Mouse (Mus musculus) layer of hippocampus, adult 9-11 months (tissue): ENCODE data around the gene Irf8.
"Not testable (repeated sequence)": the region's sequence is repeated elsewhere in the genome, so short reads cannot be mapped to it uniquely, and the experiment has no call there.

Source experiments
- DNase-seq: peaks from one replicate; pipeline ENCODE4 v3.0.0; 2022

Gene Irf8

GRCm38 (mm10) chr8:120724096-120724495, 12.1 kb upstream of the Irf8 start:
- not testable (repeated sequence) for DNase-seq

DNA sequence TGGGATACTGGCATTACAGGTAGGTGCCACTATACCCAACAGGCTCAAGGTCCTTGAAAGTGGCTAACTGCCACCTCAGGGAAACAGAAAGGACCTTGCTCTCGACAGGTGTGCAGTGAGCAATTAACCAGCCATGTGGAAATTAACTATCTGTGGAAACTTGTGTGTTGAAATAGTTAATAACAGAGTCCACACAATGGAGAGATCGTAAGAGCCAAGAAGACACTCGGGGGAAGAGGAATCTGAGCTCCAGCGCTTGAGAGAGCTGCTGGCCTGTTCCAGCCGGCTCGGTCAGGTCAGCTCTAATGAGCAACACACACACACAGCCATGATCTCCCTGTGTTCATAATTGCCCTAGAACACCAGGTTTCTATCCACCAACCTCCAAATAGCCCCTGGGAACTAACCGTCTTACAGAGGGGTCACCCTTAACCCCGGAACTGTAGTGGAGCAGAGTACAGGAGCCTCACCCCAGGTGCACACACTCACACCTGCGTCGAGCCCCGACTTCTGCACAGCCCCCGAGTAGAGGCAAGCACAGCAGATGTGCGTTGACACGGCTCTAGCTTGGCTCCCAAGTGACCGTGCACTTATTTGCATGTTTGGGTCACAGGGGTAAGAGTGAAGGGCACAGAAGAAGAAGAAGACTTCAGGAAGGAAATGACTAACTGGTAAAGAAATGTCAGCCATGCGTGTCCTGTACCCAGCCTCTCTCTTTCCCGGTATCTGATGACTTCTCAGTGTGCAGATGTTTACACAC, 11.2 kb upstream of the Irf8 start:
- DNase-seq, result no peak

GRCm38 (mm10) chr8:120725576-120725950, 10.6 kb upstream of the Irf8 start:
- DNase-seq, result no peak

- no peak for DNase-seq
Measured at GRCm38 (mm10) chr8:120726051-120726450, 10.1 kb upstream of the Irf8 start.

DNA sequence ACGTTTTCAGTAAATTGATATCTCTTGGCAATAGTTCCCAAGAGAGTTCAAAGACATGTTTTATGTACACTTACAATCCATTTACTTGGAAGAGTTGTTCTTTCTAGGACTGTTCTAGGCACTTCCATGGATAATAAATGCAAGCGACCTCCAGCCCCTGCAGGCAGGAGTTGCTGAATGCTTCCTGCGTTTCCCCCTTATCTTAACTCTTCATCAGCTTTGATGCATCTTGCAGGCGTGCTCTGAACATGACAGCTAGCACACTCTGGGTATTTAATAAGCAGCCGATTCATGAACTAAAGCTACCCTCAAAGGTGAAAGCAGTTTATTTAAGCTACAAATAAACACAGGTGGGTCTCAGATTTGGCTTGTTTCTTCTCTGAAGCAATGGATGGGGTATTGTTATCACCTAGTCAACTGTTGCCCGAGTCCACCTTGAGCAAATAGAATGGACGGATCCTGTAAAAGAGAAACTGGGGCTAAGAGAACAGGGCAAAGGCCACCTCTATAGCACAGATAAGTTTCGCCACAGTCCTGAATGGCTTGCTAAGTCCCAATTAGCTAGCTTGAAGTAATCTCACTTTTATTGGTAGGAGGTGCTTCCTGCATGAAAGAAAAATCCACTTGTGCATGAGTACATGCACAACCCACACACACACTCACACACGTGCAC, 7.5 kb upstream of the Irf8 start:
- DNase-seq, result no peak

GRCm38 (mm10) chr8:120731582-120731981, 4.6 kb upstream of the Irf8 start:
- no peak for DNase-seq

GRCm38 (mm10) chr8:120732068-120732467, 4.1 kb upstream of the Irf8 start:
- no peak for DNase-seq

DNA sequence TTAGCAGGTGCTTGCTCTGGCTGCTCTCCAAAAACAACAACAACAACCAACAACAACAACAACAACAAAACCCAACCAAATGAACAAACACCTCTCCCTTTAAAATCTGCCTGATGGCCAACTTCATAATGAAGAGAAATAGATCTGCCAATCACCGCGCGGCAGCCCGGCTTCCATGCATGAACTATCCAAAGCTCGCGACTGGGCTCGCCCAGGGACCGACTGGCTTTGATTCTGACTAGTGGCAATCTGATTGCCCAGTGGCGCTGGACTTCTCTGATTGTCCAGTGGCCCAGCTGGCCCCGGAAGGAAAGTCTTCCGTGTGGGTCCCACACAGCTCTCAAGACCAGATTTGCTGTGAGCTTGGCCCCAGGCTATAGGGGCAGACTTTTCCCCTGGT, 328 bp downstream of the Irf8 start:
- no peak for DNase-seq

DNA sequence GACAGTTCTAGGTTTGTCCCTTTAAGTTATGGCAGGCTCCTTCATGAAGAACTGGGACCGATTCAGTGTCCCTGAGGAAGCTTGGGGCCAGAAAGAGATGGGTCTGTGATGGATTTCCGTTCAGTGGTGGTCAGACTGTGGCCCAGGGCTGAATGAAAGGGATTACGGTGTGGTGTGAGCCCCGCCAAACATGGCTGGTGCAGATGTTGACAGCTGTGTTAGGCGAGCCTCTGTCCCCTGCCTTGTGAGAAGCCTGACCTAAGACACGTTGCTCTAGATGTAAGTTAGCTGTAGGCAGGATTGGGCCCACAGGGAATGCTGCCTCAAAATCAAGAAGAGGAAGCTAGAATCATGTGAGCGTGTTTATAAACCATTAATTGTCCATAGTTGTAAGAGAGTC, 1.0 kb downstream of the Irf8 start:
- DNase-seq, result no peak

DNA sequence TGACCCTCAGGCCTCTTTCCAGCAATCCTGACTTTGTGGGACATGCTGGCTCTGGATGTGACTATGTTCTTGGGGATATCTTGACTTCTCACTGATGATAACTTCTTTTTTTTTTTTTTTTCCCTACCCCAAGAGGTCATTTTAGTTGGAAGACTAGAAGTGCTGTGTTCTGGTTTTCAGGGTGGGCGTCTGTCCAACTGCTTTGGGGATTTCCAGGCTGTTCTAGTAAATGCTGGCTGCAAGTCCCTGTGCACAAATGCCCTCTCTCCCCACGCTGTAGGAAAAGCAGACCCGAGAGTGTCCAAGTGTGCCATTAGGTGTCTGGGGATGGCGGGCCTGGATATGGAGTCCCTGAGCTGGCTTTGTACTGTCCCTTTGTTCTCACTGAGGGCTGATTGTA, 2.6 kb downstream of the Irf8 start:
- no peak for DNase-seq

GRCm38 (mm10) chr8:120739526-120739925, 3.4 kb downstream of the Irf8 start:
- no peak for DNase-seq

- DNase-seq, result no peak
Measured at GRCm38 (mm10) chr8:120740579-120740978, 4.4 kb downstream of the Irf8 start.

GRCm38 (mm10) chr8:120741001-120741400, 4.8 kb downstream of the Irf8 start:
- DNase-seq, result no peak

GRCm38 (mm10) chr8:120741815-120742530, 5.8 kb downstream of the Irf8 start:
- no peak for DNase-seq

DNA sequence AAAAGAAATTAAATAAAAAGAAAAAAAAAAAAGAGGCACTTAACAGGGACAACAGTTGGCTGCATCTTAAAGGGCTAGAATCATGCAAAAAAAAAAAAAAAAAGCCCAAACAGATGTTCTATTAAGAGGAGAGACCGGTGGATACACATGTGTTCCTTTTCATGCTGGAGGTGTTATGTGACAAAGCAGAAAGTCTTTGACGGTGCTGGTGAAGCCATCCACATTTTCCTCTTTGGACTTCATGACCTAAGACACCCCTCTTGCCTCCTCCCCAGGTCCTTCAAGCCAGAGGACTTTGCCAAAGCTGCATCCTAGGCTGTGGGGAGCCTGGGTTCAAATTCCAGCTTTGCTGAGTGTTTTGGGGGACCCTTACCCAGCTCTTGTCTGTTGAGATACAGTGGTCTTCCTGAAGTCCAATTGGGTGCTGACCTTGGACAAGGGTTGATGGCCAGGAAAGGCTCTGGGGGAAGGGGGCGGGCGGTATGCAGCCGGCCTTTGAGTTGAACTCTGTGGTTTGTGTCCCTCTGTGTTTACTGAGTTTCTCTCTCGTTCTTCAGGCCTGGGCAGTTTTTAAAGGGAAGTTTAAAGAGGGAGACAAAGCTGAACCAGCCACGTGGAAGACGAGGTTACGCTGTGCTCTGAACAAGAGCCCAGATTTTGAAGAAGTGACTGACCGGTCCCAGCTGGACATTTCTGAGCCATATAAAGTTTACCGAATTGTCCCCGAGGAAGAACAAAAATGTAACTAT, 7.2 kb downstream of the Irf8 start:
- peak; percentile 60 for DNase-seq

- DNase-seq, result no peak
Measured at GRCm38 (mm10) chr8:120743898-120744290, 7.7 kb downstream of the Irf8 start.

DNA sequence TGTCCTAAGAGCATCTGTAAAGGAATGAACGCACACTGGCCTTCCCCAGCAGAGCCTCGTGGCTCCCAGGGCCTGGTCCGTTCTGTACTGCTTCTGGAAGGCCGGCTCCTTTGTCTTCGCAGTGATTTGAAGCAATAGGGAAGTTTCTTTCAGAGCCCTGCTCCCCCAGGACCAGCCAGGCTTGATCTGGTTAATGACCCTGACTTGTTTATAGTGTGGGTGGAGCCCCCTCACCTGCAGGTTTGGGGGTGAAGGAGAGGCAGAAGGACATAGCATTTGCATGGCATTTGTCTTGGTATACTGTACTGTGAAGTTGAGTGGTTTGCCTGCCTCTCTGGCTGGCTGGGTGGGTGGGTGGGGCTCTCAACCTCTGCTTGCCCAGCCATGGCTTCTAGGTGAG, 8.3 kb downstream of the Irf8 start:
- DNase-seq, result no peak

DNA sequence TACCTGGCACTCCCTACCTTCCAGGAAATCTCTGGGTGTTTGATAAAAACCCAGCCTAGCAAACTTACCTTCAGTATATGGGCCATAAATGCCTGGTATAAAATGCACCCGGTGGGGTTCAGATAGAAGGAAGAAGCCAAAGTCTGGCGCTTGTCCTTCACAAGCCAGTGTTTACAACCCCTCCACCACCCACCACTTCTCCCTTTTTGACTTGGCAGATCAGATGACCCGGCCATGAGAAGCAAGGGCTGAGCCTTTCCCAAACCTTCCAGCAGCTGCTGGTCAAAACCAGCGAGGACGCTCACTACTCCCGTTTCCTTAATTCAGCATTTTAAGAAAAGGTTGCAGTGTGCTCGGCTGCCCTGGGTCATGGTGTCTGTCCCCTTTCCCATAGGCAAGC, 9.1 kb downstream of the Irf8 start:
- peak; percentile 47 for DNase-seq

GRCm38 (mm10) chr8:120746007-120746701, 10.0 kb downstream of the Irf8 start:
- DNase-seq, result no peak

GRCm38 (mm10) chr8:120747286-120747685, 11.1 kb downstream of the Irf8 start:
- no peak for DNase-seq

DNA sequence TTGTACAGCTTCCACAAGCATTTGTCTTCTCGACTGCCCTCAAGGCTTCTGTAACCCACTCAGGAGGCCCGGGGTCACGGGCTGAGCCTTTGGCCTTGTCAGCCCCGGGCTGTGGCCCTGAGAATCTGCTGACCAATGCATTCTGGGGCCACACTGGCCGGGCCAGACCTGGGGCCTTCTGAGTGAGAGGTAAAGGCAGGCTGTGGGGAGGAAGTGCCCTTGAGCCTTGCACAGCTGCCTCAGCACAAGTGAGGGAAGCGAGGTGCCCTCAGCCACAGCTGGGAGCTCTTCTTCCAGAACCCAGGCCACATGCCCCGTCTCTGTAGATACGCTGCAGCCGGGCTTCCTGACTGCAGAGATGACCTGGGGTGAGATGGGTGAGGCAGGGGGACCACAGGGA, 14.5 kb downstream of the Irf8 start:
- no peak for DNase-seq

DNA sequence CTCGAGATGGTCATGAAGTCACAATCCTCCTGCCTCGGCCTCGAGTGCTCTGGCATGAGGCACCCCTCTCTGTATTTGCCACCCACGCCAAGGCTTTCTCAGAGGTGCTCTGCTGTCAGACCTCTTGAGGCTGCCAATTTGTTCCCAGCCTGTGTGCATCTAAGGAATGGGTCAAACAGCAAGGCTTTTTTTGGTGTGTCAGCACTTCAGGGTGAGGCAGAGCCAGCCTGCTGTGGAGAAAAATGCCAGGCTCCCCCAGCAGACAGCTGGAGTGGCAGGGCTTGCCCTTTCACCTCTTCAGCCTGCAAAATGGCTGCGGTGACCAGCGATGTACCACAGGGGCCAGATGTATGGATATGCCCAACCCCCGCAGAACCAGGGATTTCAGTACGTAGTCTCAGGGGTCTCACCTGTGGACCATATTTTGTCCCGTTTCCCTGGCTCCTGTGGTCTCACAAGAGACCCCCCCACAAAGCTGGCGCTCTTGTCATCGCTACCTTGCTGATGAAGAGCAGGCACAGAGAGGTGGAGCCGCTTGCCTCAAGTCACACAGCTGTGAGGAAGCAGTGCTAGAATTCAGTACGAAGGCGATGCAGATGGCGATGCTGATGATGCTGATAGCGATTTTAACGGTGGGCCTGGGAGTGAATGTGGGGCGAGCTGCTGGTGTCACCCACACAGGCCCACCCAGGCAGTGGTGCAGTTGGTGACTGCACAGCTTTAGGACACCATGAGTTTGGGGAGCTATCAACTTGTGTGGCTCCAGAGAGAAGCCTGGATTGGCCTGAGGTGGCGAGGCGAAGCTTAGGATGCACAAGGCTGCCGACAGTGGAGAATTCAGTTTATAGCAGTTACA, 15.3 kb downstream of the Irf8 start:
- no peak for DNase-seq
